Mouse (Mus musculus) ES-E14 (cell line): ENCODE results near the gene Hagh. TPM values are rescaled to one million over a fixed set of nuclear protein-coding genes. Genes with fewer than 3 reads are reported as not detected.

Source experiments
- DNase-seq: peaks from one replicate; pipeline ENCODE4 v3.0.0-alpha.2; 2013; ENCODE audit warnings: low read depth, low spot score
- H3K27ac ChIP-seq: 2 replicates; pipeline ENCODE4 v1.5.1; 2012; ENCODE audit warnings: low read depth, mild to moderate bottlenecking, low read length, moderate library complexity, mixed read lengths; ENCODE audit not compliant: poor library complexity, insufficient read depth, severe bottlenecking
- H3K36me3 ChIP-seq: 2 replicates; pipeline ENCODE4 v1.6.1; 2012; ENCODE audit warnings: mild to moderate bottlenecking, low read length, moderate library complexity, mixed read lengths; ENCODE audit not compliant: control insufficient read depth, poor library complexity, insufficient read depth, severe bottlenecking
- H3K4me1 ChIP-seq, 2 experiments: fragments of 150-350 bp in 1 of 2; sonication (generic) in 1 of 2; 2 replicates each; pipeline ENCODE4 v1.6.1; 2012; ENCODE audit warnings: low read length in 2 of 2, mild to moderate bottlenecking in 1 of 2, mixed read lengths in 1 of 2; ENCODE audit not compliant: control insufficient read depth in 2 of 2, insufficient read depth in 2 of 2, poor library complexity in 1 of 2
- H3K4me3 ChIP-seq, 2 experiments: fragments of 150-350 bp in 1 of 2; sonication (generic) in 1 of 2; 2 replicates each; pipeline ENCODE4 v1.5.1; 2012; ENCODE audit warnings: low read length in 2 of 2, low read depth in 1 of 2, mild to moderate bottlenecking in 1 of 2, mixed read lengths in 1 of 2; ENCODE audit not compliant: insufficient read depth in 1 of 2, poor library complexity in 1 of 2, severe bottlenecking in 1 of 2
- H3K9ac ChIP-seq: 2 replicates; pipeline ENCODE4 v1.6.1; 2012; ENCODE audit warnings: low read depth, mild to moderate bottlenecking, low read length, mixed read lengths; ENCODE audit not compliant: poor library complexity, insufficient read depth, severe bottlenecking
- H3K9me3 ChIP-seq: fragments of 150-350 bp; sonication (generic); 2 replicates; pipeline ENCODE4 v1.6.1; 2012; ENCODE audit warnings: low read depth, mild to moderate bottlenecking, low read length; ENCODE audit not compliant: control insufficient read depth, insufficient read depth
- CHD2 ChIP-seq: IDR thresholded peaks from 2 replicates; pipeline ENCODE4 v1.6.1; 2014; ENCODE audit warnings: mild to moderate bottlenecking, low read depth, low read length, inconsistent platforms
- HCFC1 ChIP-seq: IDR thresholded peaks from 2 replicates; pipeline ENCODE4 v1.6.1; 2012; ENCODE audit warnings: low read length, inconsistent platforms, borderline replicate concordance; ENCODE audit not compliant: insufficient read depth
- MAFK ChIP-seq: IDR thresholded peaks from 2 replicates; pipeline ENCODE4 v1.6.1; 2014; ENCODE audit warnings: mild to moderate bottlenecking, low read depth, low read length, inconsistent platforms; ENCODE audit not compliant: insufficient read depth
- ZC3H11A ChIP-seq: IDR thresholded peaks from 2 replicates; pipeline ENCODE4 v1.6.1; 2012; ENCODE audit warnings: low read depth, mild to moderate bottlenecking, inconsistent platforms, low read length, borderline replicate concordance
- ZNF384 ChIP-seq: IDR thresholded peaks from 2 replicates; pipeline ENCODE4 v1.6.1; 2012; ENCODE audit warnings: low read depth, low read length, inconsistent platforms
- in situ Hi-C, 2 experiments: fragments of 600-800 bp; cut with MboI; formaldehyde crosslinking; loops; one replicate each; pipeline ENCODE4 v1.15.1; 2025; ENCODE audit warnings: low sequenced_read_pairs in 2 of 2, inconsistent platforms in 1 of 2; ENCODE audit not compliant: unreplicated experiment in 2 of 2
- total RNA-seq: library from RNA; depleted of rRNA; stranded (reverse); fragments of 300-350 nt; gene quantifications from 2 replicates; pipeline ENCODE4 v1.2.3, GENCODE M21; 2012

Gene Hagh
- total RNA-seq, 1 experiment = 37.3 TPM

DNA sequence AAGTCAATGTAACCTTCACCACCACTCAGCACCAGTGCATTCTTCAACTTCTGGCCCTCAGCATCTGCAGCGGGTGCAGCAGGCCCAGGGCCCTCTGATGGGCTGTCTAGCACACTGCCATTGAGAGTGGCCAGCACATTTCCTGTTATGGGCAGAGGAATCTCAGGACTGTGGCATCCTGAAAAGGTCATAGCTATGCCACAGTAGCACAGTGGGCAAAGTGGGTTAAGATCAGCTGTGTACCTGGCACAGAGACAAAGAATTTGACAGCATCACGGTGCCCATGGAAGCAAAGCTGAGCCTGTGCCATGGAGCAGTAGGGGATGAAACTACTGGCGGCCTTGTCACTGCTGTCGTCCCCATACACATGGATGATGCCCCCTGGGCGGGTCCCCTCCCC lies 59.2 kb downstream of the Hagh start:
- no peak overlapping the region for H3K27ac ChIP-seq
- no peaks in the 10 kb centered on the region for H3K9me3 ChIP-seq
- H3K36me3 ChIP-seq = peaks cover 41% of the 10 kb centered on the region
- no peak overlapping the region for H3K4me3 ChIP-seq
- peaks cover 0 to 15% of the 10 kb centered on the region in 2 experiments; a peak in 2 of 4 replicates for H3K4me1 ChIP-seq
- in situ Hi-C loops = no loop called here
- TF ChIP-seq ZNF384 (no peak), MAFK (no peak)
- no peak overlapping the region for H3K9ac ChIP-seq
- DNase-seq = no peak

DNA sequence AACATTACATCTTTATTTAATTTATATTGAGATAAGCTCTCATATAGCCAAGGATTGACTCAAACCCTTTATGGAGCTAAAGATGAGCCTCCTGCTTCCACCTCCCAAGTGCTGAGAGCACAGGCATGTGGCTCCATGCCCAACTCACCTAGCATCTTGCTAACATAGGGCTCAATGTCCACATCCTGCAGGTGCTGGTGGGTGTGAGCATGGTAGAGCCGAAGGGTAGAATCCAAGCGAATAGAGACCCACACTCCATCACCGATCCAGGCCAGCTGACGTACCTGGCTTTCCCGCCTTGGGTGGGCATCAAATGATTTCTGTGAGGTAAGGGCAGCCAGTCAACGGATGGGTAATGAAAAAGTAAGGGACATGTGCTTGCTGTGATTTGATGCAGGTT lies 60.1 kb downstream of the Hagh start:
- no peak for DNase-seq
- in situ Hi-C loops = no loop called here
- Histone ChIP-seq H3K9ac (no peak overlapping the region), H3K4me3 (no peak overlapping the region), H3K36me3 (peaks cover 48% of the 10 kb centered on the region), H3K27ac (no peak overlapping the region), H3K4me1 (peaks cover 0 to 13% of the 10 kb centered on the region in 2 experiments; a peak in 2 of 4 replicates), H3K9me3 (no peaks in the 10 kb centered on the region)
- TF ChIP-seq ZC3H11A = no peak
- TF ChIP-seq MAFK = no peak
- TF ChIP-seq CHD2 = no peak

DNA sequence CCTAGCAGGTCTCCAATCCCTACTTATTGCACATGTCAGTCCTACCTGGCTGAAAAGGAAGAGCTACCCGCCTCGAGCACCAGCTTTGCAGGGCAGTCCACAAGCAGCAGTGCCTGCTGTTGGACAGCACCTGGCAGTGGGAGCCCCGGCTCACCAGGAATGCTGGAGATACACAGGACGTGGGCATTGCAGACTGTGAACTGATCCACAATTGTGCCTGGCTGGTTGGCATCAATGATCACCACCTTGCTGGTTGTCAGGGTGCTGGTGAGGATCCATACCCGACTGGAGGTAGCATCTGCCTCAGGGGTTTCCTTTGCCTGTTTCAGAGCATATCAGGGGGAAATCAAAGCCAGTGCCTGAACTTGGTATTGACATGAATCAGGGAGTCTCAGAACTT lies 62.2 kb downstream of the Hagh start:
- in situ Hi-C loops = no loop called here
- Histone ChIP-seq H3K4me1 (peaks cover 0 to 9% of the 10 kb centered on the region in 2 experiments; a peak in 2 of 4 replicates), H3K4me3 (no peak overlapping the region), H3K9me3 (no peaks in the 10 kb centered on the region), H3K27ac (no peak overlapping the region), H3K36me3 (peaks cover 57% of the 10 kb centered on the region), H3K9ac (no peak overlapping the region)
- DNase-seq = no peak
- TF ChIP-seq HCFC1 = no peak
- TF ChIP-seq CHD2 = no peak
- no peak for TF ChIP-seq ZC3H11A
- TF ChIP-seq ZNF384 = no peak
- TF ChIP-seq MAFK = no peak

DNA sequence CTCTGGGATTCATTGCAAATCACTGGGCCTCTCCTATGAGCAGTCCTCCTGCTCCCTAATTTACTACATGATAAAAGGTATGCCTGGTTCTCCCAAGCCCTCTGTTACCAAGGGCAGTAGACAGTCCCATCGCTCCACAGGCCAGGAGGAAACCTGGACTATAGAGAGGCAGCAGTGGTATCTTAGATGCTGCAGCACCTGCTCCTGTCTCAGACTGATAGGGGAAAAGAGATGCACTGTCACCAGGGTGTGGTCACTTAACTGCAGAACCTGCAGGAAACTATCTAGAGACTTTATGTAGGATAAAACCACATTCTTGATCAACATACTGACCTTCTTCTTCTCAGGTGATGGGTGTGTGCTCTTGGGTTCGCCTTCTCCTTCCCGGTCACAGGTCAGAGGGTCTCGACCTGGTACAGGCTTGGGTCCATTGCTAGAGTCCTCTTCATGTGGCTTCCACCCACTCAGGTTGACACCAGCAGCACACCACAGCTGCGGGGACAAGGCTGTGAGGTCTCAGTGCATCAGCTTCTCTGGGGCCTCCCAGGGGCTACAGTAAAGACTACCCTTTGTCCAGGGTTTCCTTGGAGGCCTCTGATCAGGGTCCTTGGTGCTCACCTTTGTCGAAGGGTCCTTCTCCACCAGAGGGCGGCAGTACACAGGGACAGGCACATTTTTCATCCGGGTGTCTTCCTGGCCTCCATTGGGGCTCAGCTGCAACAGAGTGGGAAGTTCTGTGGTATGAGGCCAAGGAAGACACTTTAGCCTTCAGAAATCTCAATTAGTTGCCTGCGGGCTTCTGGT lies 62.9 kb downstream of the Hagh start:
- TF ChIP-seq MAFK = no peak
- no peak for TF ChIP-seq ZNF384
- TF ChIP-seq CHD2 = no peak
- TF ChIP-seq HCFC1 = no peak
- no peak for TF ChIP-seq ZC3H11A
- Histone ChIP-seq H3K36me3 (peaks cover 51% of the 10 kb centered on the region), H3K4me3 (no peak overlapping the region), H3K9ac (no peak overlapping the region), H3K27ac (no peak overlapping the region), H3K9me3 (no peaks in the 10 kb centered on the region), H3K4me1 (peaks cover 0 to 5% of the 10 kb centered on the region in 2 experiments; a peak in 1 of 4 replicates)
- no peak for DNase-seq
- in situ Hi-C loops = no loop called here

DNA sequence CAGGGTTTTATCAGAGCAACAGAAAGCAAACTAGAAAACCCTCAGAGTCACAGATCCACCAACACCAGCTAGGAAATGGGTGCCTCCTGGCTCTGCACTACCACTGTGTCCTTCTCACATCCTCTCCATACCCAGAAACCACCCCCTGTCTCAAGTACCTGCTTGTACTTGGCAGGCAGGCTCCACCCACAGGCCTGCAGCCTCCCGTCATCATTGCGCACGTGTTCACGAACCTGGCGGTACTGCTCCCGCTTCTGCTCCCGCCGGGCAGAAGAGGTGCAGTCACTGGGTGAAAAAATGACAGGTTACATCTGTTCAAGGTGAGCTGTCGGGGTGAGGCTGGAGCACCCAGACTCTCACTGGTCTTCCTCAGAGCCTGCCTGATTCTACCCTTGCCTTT lies 63.8 kb downstream of the Hagh start:
- Histone ChIP-seq H3K36me3 (peaks cover 51% of the 10 kb centered on the region), H3K9me3 (no peaks in the 10 kb centered on the region), H3K4me1 (peaks cover 0 to 3% of the 10 kb centered on the region in 2 experiments; a peak in 1 of 4 replicates), H3K4me3 (no peak overlapping the region), H3K27ac (no peak overlapping the region), H3K9ac (no peak overlapping the region)
- no peak for TF ChIP-seq MAFK
- no peak for DNase-seq
- in situ Hi-C loops = no loop called here
